Mouse (Mus musculus): Measurements from ENCODE around the gene Dock10. TPM values are rescaled to one million over a fixed set of nuclear protein-coding genes. Genes with fewer than 3 reads are reported as not detected.
"Not testable (repeated sequence)": the region's sequence is repeated elsewhere in the genome, so short reads cannot be mapped to it uniquely, and the experiment has no call there.

The Dock10 gene
- polyA plus RNA-seq, 1 experiment from 2014 or later: 4.3 TPM

DNA sequence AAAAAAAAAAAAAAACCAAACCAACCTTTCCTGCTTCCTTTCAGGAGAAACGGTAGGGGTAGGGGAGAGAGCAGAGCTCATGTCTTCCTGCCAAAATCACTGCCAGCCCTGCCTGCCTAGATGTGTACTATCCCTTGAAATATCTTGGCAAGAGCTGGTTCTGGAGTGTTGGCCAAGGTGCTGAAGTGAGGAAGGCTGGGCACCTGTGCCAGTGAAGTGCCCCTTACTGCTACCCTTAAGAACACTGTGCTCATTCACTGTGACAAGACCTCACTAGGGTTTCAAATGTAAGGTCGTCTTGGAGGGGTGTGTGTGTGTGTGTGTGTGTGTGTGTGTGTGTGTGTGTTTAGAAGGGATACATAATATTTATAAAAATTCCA lies 2.3 kb downstream of the Dock10 start:
- no peaks in the 10 kb centered on the region for H3K36me3 ChIP-seq
- 0 out of 2 replicates have a peak, but pooled peaks cover 6% of the 10 kb centered on the region for H3K27me3 ChIP-seq (replicated peaks)
- peaks cover 14% of the 10 kb centered on the region; the same call in 1 of the 2 replicates for H3K4me1 ChIP-seq (replicated peaks)
- H3K9me3 ChIP-seq (replicated peaks): no peaks in the 10 kb centered on the region
- WGBS: 37% methylated on average over 2 of the region's 2 CpGs
- no peak overlapping the region for H3K9ac ChIP-seq
- no peak for ATAC-seq (ENCODE audit: insufficient number of reproducible peaks, low FRiP score)
- H3K4me3 ChIP-seq: no peak overlapping the region
- no peak overlapping the region for H3K27ac ChIP-seq (ENCODE audit: poor library complexity, severe bottlenecking)
- H3K4me2 ChIP-seq: no peak overlapping the region

DNA sequence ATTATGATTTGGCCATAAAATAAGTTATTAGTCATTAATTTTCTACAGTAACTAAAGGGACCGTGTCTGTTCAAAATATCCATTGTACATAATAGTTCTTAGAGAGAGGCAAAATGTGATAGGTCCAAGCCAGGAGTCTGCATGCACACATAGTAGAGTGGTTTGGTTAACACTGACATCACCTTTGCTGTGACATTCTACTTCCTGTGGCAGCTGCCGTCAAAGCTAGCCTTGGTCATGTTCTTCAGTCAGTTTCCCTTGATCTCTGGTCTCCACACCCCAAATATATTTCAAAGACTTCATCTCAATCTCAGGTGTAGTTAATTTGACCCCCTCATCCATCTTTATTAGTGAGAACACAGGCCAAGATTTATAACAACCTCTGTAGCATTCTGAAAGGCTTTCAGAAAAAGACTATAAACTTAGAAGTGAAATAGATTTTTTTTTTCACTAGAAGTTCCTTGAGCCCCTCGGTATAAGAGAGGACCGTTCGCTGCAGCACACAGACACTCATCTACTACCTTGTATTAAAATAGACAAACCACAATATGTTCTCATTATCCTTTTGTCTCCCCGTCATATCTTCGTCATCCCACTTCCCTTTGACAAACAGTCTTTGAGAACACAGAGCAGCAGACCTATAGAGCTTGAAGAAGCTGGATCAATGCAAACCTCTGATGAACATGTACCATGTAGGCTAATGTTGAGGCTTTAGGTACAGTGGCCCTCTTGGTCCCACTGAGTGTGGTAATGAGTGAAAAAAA lies 2.8 kb downstream of the Dock10 start:
- no peak for ATAC-seq (ENCODE audit: insufficient number of reproducible peaks, low FRiP score)
- Histone ChIP-seq H3K4me2 (no peak overlapping the region), H3K4me1 (replicated peaks) (peaks cover 14% of the 10 kb centered on the region; the same call in 1 of the 2 replicates), H3K27me3 (replicated peaks) (0 out of 2 replicates have a peak, but pooled peaks cover 6% of the 10 kb centered on the region), H3K9me3 (replicated peaks) (no peaks in the 10 kb centered on the region), H3K36me3 (no peaks in the 10 kb centered on the region), H3K4me3 (no peak overlapping the region), H3K9ac (no peak overlapping the region), H3K27ac (ENCODE audit: poor library complexity, severe bottlenecking) (no peak overlapping the region)
- 78% methylated on average over 7 of the region's 7 CpGs for WGBS

DNA sequence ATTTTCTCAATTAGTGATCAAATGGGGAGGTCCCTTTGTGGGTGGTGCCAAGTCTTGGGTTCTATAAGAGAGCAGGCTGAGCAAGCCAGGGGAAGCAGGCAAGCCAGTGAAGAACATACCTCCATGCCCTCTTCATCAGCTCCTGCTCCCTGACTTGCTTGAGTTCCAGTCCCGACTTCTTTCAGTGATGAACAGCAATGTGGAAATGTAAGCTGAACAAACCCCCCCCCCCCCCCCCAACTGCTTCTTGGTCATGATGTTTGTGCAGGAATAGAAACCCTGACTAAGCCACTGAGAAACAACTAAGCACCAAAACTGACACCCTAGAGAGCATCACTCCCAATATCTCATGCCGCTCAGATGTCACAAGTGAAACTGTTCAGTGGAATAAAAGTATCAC lies 9.2 kb downstream of the Dock10 start:
- H3K27me3 ChIP-seq (replicated peaks); ATAC-seq (ENCODE audit: insufficient number of reproducible peaks, low FRiP score); H3K4me1 ChIP-seq (replicated peaks); H3K4me3 ChIP-seq; H3K36me3 ChIP-seq; H3K9ac ChIP-seq; H3K27ac ChIP-seq (ENCODE audit: poor library complexity, severe bottlenecking); H3K9me3 ChIP-seq (replicated peaks); H3K4me2 ChIP-seq: not testable (repeated sequence)
- 85% methylated on average over 2 of the region's 2 CpGs for WGBS

DNA sequence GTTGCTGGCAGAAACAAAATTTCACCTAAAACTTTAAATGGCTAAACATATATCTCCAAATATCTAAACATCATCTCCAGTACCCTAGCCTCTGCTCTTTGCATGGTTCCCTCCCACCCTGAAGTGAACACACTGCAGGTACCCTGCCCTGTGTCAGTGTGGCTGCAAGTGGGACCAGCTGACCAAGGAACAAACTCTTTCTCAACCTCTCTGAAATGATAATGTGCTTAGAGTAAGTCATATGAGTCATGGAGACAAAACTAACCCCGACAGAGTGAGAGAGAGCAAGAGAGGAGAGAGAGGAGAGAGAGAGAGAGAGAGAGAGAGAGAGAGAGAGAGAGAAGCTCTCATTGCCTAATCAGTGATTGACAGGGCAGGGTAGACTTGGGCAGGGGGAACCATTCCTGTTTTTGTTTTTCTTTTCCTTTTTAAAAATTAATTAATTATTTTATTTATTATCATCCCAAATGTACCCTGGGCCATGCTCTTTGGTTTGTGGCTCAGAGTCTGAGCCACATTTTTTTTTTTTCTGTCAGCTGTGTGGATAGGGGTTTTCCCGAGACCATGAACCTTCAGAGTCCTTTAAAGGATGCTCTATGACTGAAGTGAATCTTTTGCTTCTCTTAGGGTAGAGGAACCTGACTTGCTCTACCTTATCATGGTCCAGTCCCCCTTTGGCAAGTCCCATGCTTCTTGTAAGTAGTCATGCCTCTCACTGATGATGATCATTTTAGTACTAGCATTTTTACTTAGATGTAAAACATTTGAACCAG lies 11.4 kb downstream of the Dock10 start:
- WGBS: 51% methylated on average over 2 of the region's 2 CpGs
- no peaks in the 10 kb centered on the region for H3K9me3 ChIP-seq (replicated peaks)
- H3K4me1 ChIP-seq (replicated peaks): no peaks in the 10 kb centered on the region

DNA sequence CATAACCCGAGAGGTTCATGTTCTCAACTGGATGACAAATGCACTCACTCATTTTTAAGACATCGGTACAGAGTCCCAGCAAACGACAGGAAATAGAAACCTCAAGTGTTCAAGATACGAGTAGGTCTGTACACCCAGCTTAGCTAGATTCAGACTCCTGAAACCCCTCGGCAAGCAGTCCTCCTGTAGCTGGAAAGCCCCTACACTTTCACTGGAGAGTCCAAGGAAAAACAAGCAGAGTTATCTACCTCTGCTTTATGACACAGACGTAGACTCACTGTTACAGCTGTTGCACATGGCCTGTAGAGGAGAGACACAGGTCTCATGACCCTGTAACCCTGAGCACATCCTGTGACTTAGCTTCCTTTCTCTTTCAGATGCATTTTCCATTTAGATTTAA lies 12.1 kb downstream of the Dock10 start:
- 75% methylated on average over 6 of the region's 6 CpGs for WGBS
- H3K4me3 ChIP-seq: no peak overlapping the region
- no peaks in the 10 kb centered on the region for H3K4me1 ChIP-seq (replicated peaks)
- no peaks in the 10 kb centered on the region for H3K36me3 ChIP-seq
- no peak overlapping the region for H3K9ac ChIP-seq
- no peaks in the 10 kb centered on the region for H3K27me3 ChIP-seq (replicated peaks)
- H3K4me2 ChIP-seq: no peak overlapping the region
- H3K27ac ChIP-seq (ENCODE audit: poor library complexity, severe bottlenecking): no peak overlapping the region
- ATAC-seq (ENCODE audit: insufficient number of reproducible peaks, low FRiP score): no peak
- H3K9me3 ChIP-seq (replicated peaks): no peaks in the 10 kb centered on the region

More for the DNA sequence above, 11.4 kb downstream of the Dock10 start:
- Histone ChIP-seq H3K27ac (ENCODE audit: poor library complexity, severe bottlenecking) (no peak overlapping the region), H3K9ac (no peak overlapping the region), H3K4me2 (no peak overlapping the region), H3K36me3 (no peaks in the 10 kb centered on the region), H3K27me3 (replicated peaks) (no peaks in the 10 kb centered on the region), H3K4me3 (no peak overlapping the region)
- no peak for ATAC-seq (ENCODE audit: insufficient number of reproducible peaks, low FRiP score)

DNA sequence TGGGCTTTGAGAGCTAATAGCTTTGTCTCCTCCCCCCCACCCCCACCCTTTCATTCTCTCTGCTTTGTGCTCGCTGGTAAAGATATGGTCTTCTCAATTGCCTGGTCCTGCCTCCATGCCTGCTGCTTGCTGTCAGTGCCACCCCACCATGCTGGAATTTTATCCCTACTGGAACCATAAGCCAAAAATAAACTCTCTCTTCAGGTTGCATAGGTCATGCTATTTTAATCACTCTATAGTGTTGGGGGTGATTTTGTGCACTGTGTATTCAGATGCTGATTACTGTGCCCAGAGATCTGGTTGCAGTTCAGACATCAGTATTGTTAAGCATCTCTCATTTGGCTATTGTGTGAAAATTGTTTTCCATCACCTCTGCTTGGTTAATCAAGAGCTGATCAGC lies 18.9 kb downstream of the Dock10 start:
- ATAC-seq (ENCODE audit: insufficient number of reproducible peaks, low FRiP score): peak; percentile 36; the same call in 1 of the 2 replicates
- Histone ChIP-seq H3K27ac (ENCODE audit: poor library complexity, severe bottlenecking) (peak overlapping the region; percentile 57), H3K4me2 (no peak overlapping the region; the same call in 1 of the 2 replicates), H3K36me3 (no peaks in the 10 kb centered on the region), H3K9me3 (replicated peaks) (no peaks in the 10 kb centered on the region), H3K27me3 (replicated peaks) (no peaks in the 10 kb centered on the region), H3K4me1 (replicated peaks) (peaks cover 10% of the 10 kb centered on the region; the same call in 1 of the 2 replicates), H3K9ac (no peak overlapping the region), H3K4me3 (no peak overlapping the region)
- WGBS: 17% methylated on average over 1 of the region's 1 CpGs

DNA sequence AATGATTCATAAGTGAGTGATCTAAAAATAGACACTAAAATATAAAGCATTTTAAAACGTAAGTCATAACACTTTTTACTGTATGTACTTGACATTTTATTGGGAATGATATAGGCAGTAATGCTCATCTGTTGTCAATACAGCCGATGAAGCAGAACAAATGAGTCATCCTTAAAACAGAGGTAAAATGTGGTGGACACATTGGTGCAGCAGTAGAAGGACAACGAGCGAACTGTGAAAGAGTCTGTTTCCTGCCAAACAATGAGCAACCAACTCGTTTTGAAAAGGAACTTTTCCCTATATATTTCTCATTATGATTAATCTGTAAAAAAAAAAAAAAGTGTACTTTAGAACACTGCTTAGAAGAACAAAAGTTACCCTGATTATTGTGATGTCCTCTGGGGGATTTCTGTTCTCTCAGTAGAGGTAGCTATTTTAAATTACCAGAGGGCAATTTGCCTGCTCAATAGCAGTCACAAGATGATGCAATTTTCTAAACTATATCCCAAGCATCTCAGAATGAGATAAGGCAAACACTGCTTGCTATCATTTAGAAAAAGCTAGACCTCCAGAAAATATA lies 20.4 kb downstream of the Dock10 start:
- Histone ChIP-seq H3K9me3 (replicated peaks) (no peaks in the 10 kb centered on the region), H3K27me3 (replicated peaks) (no peaks in the 10 kb centered on the region), H3K4me1 (replicated peaks) (peaks cover 10% of the 10 kb centered on the region; the same call in 1 of the 2 replicates), H3K9ac (no peak overlapping the region), H3K36me3 (no peaks in the 10 kb centered on the region), H3K4me3 (no peak overlapping the region), H3K27ac (ENCODE audit: poor library complexity, severe bottlenecking) (no peak overlapping the region), H3K4me2 (no peak overlapping the region)
- WGBS: 71% methylated on average over 5 of the region's 5 CpGs
- ATAC-seq (ENCODE audit: insufficient number of reproducible peaks, low FRiP score): no peak

DNA sequence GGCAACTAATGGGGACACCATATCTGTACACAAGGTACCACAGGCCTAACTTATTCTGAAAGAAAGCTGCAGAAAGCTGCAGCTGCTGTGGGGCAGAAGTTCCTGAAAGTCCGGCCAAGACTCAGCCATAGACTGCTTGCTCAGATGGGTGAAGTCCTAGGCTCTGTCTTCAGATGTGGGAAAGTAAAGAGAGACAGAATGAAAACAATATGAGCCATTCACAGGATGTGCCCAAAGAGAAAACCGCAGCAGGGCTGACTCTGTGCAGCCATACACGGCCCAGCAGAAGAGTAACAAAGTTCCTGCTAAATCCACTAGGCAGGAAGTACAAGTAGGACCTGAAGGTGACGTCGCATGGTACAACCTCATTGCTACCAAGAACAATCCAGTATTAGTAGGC lies 27.7 kb downstream of the Dock10 start:
- ATAC-seq (ENCODE audit: insufficient number of reproducible peaks, low FRiP score): no peak
- no peaks in the 10 kb centered on the region for H3K36me3 ChIP-seq
- H3K9me3 ChIP-seq (replicated peaks): no peaks in the 10 kb centered on the region
- H3K27ac ChIP-seq (ENCODE audit: poor library complexity, severe bottlenecking): no peak overlapping the region
- no peak overlapping the region for H3K9ac ChIP-seq
- 79% methylated on average over 5 of the region's 5 CpGs for WGBS
- H3K4me1 ChIP-seq (replicated peaks): no peaks in the 10 kb centered on the region
- no peak overlapping the region for H3K4me3 ChIP-seq
- no peaks in the 10 kb centered on the region for H3K27me3 ChIP-seq (replicated peaks)
- no peak overlapping the region for H3K4me2 ChIP-seq

DNA sequence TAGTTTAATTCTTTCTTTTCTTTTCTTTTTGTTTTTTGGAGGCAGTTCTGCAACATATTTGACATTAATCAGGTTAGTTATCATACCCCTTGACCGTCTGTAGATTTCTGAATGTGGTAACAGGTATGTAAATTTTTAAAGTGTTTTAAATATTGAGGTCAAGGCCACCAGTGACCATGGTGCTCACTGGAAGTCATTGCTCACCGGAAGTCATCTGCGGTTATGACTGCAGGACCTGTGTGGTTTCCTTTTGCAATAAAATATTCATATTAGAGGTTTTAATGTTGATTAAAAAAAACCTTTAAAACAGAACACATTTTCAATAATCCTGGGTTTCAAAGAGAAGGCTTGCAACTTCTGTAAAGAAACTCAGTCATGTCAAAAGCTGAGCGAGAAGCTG lies 28.2 kb downstream of the Dock10 start:
- H3K4me2 ChIP-seq: no peak overlapping the region
- ATAC-seq (ENCODE audit: insufficient number of reproducible peaks, low FRiP score): no peak
- WGBS: 89% methylated on average over 4 of the region's 4 CpGs
- H3K9me3 ChIP-seq (replicated peaks): no peaks in the 10 kb centered on the region
- H3K9ac ChIP-seq: no peak overlapping the region
- no peak overlapping the region for H3K27ac ChIP-seq (ENCODE audit: poor library complexity, severe bottlenecking)
- no peaks in the 10 kb centered on the region for H3K36me3 ChIP-seq
- H3K27me3 ChIP-seq (replicated peaks): no peaks in the 10 kb centered on the region
- H3K4me1 ChIP-seq (replicated peaks): no peaks in the 10 kb centered on the region
- no peak overlapping the region for H3K4me3 ChIP-seq

DNA sequence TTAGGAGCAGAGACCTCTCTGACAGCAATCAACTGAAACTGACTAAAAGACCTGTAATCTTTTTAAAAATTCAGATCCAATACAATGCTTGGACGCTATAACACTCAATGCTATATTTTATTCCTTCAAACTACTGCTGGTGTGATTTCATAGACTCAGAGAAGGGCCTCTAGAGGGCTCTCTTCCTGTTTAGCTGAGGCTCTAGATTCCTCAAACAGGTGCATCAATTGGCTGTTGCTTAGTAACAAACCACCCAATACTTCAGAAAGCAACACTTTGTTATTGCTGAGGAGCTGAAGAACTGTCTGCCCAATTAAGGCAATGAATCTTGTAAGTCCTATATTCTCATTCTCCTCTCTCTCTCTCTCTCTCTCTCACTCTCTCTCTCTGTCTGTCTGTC lies 30.1 kb downstream of the Dock10 start:
- H3K9me3 ChIP-seq (replicated peaks): no peaks in the 10 kb centered on the region
- WGBS: 50% methylated on average over 1 of the region's 1 CpGs
- H3K4me3 ChIP-seq: no peak overlapping the region
- no peak overlapping the region for H3K4me2 ChIP-seq
- H3K36me3 ChIP-seq: no peaks in the 10 kb centered on the region
- no peaks in the 10 kb centered on the region for H3K4me1 ChIP-seq (replicated peaks)
- no peak overlapping the region for H3K9ac ChIP-seq
- H3K27ac ChIP-seq (ENCODE audit: poor library complexity, severe bottlenecking): no peak overlapping the region
- no peaks in the 10 kb centered on the region for H3K27me3 ChIP-seq (replicated peaks)
- ATAC-seq (ENCODE audit: insufficient number of reproducible peaks, low FRiP score): no peak

DNA sequence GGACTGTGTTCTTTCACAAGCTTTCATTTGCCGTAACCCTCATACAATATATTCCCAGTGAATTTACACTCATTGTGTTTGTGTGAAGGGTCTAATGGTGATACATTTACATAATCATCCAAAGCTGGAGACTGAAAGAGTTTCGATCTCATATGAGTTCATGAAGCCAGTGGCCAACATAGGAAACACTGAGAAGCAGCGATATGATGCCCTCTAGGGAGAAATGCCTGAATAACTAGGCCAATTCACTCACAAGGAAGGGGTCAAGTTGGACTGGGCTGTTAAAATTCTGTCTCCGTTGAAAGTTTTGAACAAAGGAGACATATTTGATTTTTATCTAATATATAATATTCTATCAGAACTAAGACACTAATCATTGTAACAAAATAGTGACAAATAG lies 30.9 kb downstream of the Dock10 start:
- 79% methylated on average over 4 of the region's 4 CpGs for WGBS
- H3K9ac ChIP-seq: no peak overlapping the region
- H3K27ac ChIP-seq (ENCODE audit: poor library complexity, severe bottlenecking): no peak overlapping the region
- no peaks in the 10 kb centered on the region for H3K9me3 ChIP-seq (replicated peaks)
- no peak for ATAC-seq (ENCODE audit: insufficient number of reproducible peaks, low FRiP score)
- H3K4me1 ChIP-seq (replicated peaks): no peaks in the 10 kb centered on the region
- H3K27me3 ChIP-seq (replicated peaks): no peaks in the 10 kb centered on the region
- H3K36me3 ChIP-seq: no peaks in the 10 kb centered on the region
- H3K4me3 ChIP-seq: no peak overlapping the region
- no peak overlapping the region for H3K4me2 ChIP-seq
